Mouse (Mus musculus): ENCODE data around the gene Wdr46. TPM values are rescaled to one million over a fixed set of nuclear protein-coding genes. Genes with fewer than 3 reads are reported as not detected.

Gene Wdr46
- polyA plus RNA-seq, 1 experiment: 58.7 TPM

DNA sequence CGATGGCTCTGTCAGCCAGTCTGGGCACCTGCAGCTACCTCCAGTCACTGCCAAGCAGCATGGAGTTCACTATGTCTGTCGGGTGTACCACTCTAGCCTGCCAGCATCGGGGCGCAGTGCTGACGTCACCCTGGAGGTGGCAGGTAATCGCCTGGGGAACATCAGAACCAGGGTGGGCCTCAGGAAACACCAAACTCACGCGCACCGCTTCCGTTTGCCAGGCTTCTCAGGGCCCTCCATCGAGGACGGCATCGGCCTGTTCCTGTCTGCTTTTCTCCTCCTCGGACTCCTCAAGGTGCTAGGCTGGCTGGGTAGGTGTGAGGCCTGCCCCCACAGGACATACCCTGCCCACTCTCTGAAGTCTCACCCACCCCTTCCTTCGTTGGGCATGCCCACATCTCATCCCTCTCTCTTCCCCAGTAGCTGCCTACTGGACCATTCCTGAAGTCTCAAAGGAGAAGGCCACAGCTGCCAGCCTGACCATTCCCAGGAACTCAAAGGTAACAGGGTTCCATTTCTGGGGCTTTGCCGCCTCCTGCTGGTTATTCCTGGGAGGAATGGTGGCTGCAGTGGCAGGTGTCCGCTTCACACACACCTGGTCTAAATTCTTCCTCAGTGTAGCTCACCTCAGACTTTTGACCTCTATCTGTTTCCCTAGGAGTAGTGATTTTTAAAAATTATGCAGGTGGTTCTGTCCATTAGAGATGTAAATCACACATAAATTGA lies 14.1 kb upstream of the Wdr46 start:
- no peaks in the 10 kb centered on the region for H3K9me3 ChIP-seq
- H3K4me3 ChIP-seq (replicated peaks): no peak overlapping the region
- TF ChIP-seq GATA1 (IDR thresholded peaks at IDR 0.05; ENCODE audit: borderline replicate concordance, low read length) (no peak), FLI1 (IDR thresholded peaks at IDR 0.05; ENCODE audit: low read length) (no peak)
- peaks cover 64% of the 10 kb centered on the region for H3K4me1 ChIP-seq
- no peaks in the 10 kb centered on the region for H3K27me3 ChIP-seq (replicated peaks)
- H3K36me3 ChIP-seq (replicated peaks; ENCODE audit: low read length): peaks cover 72% of the 10 kb centered on the region

DNA sequence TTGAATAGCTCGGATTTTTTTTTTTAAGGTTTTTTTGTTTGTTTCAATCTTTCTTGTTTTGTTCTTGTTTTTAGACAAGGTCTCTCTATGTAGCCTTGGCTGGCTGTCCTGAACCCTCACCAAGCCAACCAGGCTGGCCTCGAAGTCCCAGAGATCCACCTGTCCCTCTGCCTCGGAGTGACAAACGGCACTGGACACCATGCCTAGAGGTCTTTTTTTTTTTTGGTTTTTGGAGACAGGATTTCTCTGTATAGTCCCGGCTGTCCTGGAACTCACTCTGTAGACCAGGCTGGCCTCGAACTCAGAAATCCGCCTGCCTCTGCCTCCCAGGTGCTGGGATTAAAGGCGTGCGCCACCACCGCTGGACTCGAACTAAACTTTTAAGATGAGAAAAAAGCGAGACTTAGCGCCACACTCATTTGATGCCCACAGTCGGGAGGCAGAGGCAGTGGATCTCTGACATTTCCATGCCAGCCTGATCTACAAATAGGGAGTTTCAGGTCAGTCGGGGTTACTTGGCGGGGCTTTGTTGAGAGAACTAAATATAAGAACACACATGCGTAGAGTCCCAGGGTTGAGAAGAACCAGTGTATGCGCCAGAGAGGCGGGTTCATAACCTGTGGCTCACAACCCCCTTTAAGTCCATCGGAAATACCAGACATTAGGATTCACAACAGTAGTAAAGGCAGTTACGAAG lies 12.1 kb upstream of the Wdr46 start:
- Histone ChIP-seq H3K4me3 (replicated peaks) (peak overlapping the region; percentile 100), H3K9me3 (no peaks in the 10 kb centered on the region), H3K4me1 (peaks cover 60% of the 10 kb centered on the region), H3K27me3 (replicated peaks) (no peaks in the 10 kb centered on the region), H3K36me3 (replicated peaks; ENCODE audit: low read length) (peaks cover 76% of the 10 kb centered on the region)
- TF ChIP-seq FLI1 (IDR thresholded peaks at IDR 0.05; ENCODE audit: low read length) (no peak), GATA1 (IDR thresholded peaks at IDR 0.05; ENCODE audit: borderline replicate concordance, low read length) (no peak)

DNA sequence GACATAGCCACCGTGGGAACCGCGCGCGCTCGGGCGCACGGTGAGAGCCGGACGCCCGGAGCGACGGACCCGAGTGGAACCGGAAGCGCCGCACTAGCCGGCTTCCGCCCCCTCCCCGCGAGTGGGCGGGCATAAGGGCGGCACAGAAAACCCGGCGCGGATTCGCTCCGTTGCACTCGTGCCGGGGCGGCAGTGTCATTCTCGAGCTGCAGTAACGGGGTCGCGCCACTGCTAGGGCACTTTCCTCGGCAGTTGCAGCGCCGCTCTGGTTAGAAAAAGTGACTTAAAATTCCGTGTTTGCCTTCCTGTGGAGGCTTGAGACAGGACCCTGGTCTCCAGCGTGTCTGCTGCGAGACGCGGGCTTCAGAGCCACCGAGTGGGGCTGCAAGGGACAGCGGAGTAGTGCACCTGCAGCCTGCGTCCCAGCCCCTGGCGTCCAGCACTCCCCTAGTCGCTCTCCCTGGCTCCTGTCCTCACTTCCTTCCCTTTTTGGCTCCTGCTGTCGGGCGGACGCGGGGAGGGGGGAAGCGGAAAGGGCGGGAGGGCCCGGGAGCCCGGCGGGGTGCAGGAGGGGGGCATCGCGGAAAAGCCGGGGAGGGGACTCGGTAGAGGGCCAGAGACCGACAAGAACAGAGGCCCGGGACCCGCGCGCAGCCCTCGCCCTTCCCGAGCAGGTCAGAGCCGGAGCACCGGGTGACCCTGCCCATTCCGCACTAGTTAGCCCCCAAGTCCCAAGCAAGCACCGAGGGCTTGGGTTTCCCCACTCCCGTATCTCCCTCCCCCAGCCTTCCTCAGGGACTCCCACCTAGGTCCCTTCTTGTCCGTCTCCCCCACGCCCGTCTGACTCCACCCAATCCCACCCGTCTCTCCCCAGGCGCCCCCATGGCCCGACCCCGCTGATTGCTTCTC lies 10.8 kb upstream of the Wdr46 start, which contains the start of gene Rgl2:
TSS of gene Rgl2 (plus strand) at position 173 of the 909 bp plus-strand sequence.
- no peak for TF ChIP-seq GATA1 (IDR thresholded peaks at IDR 0.05; ENCODE audit: borderline replicate concordance, low read length)
- TF ChIP-seq FLI1 (IDR thresholded peaks at IDR 0.05; ENCODE audit: low read length): no peak; the same call in 1 of the 2 replicates
- H3K9me3 ChIP-seq: no peaks in the 10 kb centered on the region
- H3K27me3 ChIP-seq (replicated peaks): no peaks in the 10 kb centered on the region
- peaks cover 75% of the 10 kb centered on the region for H3K36me3 ChIP-seq (replicated peaks; ENCODE audit: low read length)
- peaks cover 57% of the 10 kb centered on the region for H3K4me1 ChIP-seq
- peak within 1 kb of the TSS; percentile 100 for H3K4me3 ChIP-seq (replicated peaks)

DNA sequence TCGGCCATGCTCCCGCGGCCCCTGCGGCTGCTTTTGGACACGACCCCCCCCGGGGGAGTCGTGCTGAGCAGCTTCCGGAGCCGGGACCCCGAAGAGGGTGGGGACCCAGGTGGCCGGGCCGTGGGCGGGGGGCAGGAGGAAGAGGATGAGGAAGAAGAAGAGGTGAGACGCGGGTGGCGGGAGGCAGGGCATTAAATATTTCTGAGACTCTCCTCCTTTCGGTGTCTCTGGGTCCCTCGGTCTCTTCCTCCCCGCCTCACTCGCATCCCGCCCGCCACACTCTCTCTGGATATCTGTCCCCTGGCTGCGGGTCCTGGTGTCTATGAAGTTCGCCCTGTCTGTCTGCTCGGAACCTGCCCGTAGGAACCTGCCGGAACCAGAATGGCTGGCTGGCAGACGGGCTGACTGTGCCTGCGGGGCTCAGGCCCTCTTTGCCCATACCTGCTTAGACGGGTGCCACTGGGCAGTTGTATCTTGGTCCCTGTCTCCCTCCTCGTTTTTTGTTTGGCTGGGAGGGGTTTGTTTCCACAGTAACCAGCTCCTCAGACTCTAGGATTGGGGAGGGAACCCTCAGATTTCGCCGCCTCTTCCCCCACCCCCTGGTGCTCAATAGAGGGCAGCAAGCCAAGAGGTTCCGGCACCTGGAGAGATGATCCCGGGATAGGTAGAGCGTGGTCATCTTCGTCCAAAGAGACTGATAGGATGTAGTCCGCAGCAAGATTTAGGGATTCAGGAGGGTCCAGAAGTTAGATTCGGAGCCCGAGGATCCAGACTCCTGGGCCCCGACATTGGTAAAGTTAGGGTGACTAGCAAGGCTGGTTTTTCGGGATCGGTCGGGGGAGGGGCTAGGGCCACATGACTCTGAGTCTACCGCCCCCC lies 9.9 kb upstream of the Wdr46 start:
- Histone ChIP-seq H3K9me3 (no peaks in the 10 kb centered on the region), H3K36me3 (replicated peaks; ENCODE audit: low read length) (peaks cover 76% of the 10 kb centered on the region), H3K4me3 (replicated peaks) (peak overlapping the region; percentile 100), H3K4me1 (peaks cover 57% of the 10 kb centered on the region), H3K27me3 (replicated peaks) (no peaks in the 10 kb centered on the region)
- no peak for TF ChIP-seq GATA1 (IDR thresholded peaks at IDR 0.05; ENCODE audit: borderline replicate concordance, low read length)
- no peak for TF ChIP-seq FLI1 (IDR thresholded peaks at IDR 0.05; ENCODE audit: low read length)

DNA sequence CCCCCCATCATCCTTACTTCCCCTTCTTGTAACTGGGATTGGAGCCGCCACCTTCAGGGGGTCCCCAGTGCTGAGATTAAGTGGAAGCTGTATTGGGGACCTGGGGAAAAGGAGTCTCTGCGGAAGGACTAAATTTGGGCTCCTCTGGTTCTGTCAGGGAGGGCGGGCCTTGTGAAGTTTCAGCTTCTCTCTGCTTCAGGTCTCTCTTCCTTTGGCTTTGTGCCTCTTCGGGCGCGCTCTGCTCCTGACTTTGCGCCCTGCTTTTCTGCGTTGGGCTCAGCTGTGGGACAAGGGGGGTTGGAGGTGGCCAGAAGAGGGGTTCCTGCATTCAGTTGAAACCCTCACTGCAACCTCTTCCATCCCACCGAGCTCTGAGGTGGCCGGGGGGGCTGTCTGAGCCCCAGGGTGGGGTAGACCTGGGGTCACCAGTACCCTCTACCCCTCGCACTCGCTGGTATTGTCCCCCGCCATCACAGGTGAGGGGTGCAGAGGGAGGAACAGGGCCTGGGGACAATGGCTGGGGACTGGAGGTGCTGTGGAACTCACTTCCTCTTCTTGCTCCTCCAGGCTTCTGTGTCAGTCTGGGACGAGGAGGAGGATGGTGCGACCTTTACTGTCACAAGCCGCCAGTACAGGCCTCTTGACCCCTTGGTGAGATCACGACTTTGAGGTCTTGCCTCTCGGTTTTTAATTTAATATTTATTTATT lies 9.1 kb upstream of the Wdr46 start:
- H3K4me3 ChIP-seq (replicated peaks): peak overlapping the region; percentile 100
- H3K4me1 ChIP-seq: peaks cover 54% of the 10 kb centered on the region
- H3K36me3 ChIP-seq (replicated peaks; ENCODE audit: low read length): peaks cover 75% of the 10 kb centered on the region
- no peaks in the 10 kb centered on the region for H3K9me3 ChIP-seq
- TF ChIP-seq GATA1 (IDR thresholded peaks at IDR 0.05; ENCODE audit: borderline replicate concordance, low read length): no peak
- no peak for TF ChIP-seq FLI1 (IDR thresholded peaks at IDR 0.05; ENCODE audit: low read length)
- H3K27me3 ChIP-seq (replicated peaks): no peaks in the 10 kb centered on the region

DNA sequence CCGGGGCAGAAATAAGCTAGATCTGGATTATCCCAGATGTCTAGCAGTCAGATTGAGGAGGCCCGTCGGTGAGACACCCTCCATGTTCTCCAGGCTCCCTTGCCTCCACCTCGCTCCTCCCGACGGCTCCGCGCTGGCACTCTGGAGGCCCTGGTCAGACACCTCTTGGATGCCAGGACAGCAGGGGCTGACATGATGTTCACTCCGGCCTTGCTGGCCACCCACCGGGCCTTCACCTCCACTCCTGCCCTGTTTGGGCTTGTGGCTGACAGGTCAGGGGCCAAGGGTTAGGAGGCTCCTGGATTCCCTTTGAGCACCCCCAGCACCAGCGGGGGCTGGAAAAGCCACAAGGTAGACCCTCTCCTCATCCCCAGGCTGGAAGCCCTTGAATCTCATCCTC lies 8.5 kb upstream of the Wdr46 start:
- no peak for TF ChIP-seq FLI1 (IDR thresholded peaks at IDR 0.05; ENCODE audit: low read length)
- TF ChIP-seq GATA1 (IDR thresholded peaks at IDR 0.05; ENCODE audit: borderline replicate concordance, low read length): no peak
- H3K27me3 ChIP-seq (replicated peaks): no peaks in the 10 kb centered on the region
- H3K4me3 ChIP-seq (replicated peaks): no peak overlapping the region
- no peaks in the 10 kb centered on the region for H3K9me3 ChIP-seq
- H3K36me3 ChIP-seq (replicated peaks; ENCODE audit: low read length): peaks cover 74% of the 10 kb centered on the region
- H3K4me1 ChIP-seq: peaks cover 52% of the 10 kb centered on the region

DNA sequence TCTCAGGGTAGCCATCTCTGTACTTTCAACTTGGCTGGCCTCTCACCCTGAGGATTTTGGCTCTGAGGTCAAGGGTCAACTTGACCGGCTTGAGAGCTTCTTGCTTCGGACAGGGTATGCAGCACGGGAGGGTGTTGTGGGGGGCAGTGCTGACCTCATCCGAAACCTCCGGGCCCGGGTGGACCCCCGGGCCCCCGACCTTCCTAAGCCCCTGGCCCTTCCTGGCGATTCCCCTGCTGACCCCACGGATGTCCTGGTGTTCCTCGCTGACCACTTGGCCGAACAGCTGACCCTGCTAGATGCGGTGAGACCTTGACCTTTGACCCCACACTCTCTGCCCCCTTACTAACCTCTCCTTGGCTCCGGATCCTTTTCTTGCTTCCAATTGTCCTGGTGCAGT lies 8.0 kb upstream of the Wdr46 start:
- Histone ChIP-seq H3K4me3 (replicated peaks) (no peak overlapping the region), H3K27me3 (replicated peaks) (no peaks in the 10 kb centered on the region), H3K4me1 (peaks cover 50% of the 10 kb centered on the region), H3K9me3 (no peaks in the 10 kb centered on the region), H3K36me3 (replicated peaks; ENCODE audit: low read length) (peaks cover 74% of the 10 kb centered on the region)
- TF ChIP-seq GATA1 (IDR thresholded peaks at IDR 0.05; ENCODE audit: borderline replicate concordance, low read length) (no peak), FLI1 (IDR thresholded peaks at IDR 0.05; ENCODE audit: low read length) (no peak)

DNA sequence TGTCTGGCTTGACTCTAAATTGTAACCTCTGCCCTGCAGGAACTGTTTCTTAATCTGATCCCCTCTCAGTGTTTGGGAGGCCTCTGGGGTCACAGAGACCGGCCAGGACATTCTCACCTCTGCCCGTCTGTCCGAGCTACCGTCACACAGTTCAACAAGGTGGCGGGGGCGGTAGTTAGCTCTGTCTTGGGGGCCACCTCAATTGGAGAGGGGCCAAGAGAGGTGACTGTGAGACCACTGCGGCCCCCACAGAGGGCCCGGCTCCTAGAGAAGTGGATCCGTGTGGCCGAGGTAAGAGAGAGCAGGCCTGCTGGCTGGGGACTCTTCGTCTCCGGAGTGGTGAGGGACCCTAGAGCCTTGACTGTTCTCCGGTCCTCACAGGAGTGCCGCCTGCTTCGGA lies 7.5 kb upstream of the Wdr46 start:
- Histone ChIP-seq H3K4me1 (peaks cover 45% of the 10 kb centered on the region), H3K27me3 (replicated peaks) (no peaks in the 10 kb centered on the region), H3K4me3 (replicated peaks) (no peak overlapping the region), H3K9me3 (no peaks in the 10 kb centered on the region), H3K36me3 (replicated peaks; ENCODE audit: low read length) (peaks cover 72% of the 10 kb centered on the region)
- TF ChIP-seq FLI1 (IDR thresholded peaks at IDR 0.05; ENCODE audit: low read length) (no peak), GATA1 (IDR thresholded peaks at IDR 0.05; ENCODE audit: borderline replicate concordance, low read length) (no peak)
